Mouse (Mus musculus) limb, embryonic 15.5 days (tissue): ENCODE measurements around the gene Fam210b. TPM values are rescaled to one million over a fixed set of nuclear protein-coding genes. Genes with fewer than 3 reads are reported as not detected.

Source experiments
- ATAC-seq: fragments of 200-750 bp; cut with Nextera tagmentation; 2 replicates; pipeline ENCODE4 v1.8.0; 2017; ENCODE audit warnings: low read depth, moderate TSS enrichment; ENCODE audit not compliant: insufficient number of reproducible peaks, low FRiP score, low TSS enrichment
- H3K27ac ChIP-seq: fragments of 300-500 bp; sonication (generic); 2 replicates; pipeline ENCODE4 v1.5.1; 2015; ENCODE audit warnings: moderate library complexity, mild to moderate bottlenecking, inconsistent platforms
- H3K27me3 ChIP-seq: fragments of 300-500 bp; sonication (generic); 2 replicates; pipeline ENCODE4 v1.6.1; 2015; ENCODE audit warnings: inconsistent platforms
- H3K36me3 ChIP-seq: fragments of 300-500 bp; sonication (generic); 2 replicates; pipeline ENCODE4 v1.6.1; 2015; ENCODE audit warnings: inconsistent platforms
- H3K4me1 ChIP-seq: fragments of 300-500 bp; sonication (generic); 2 replicates; pipeline ENCODE4 v1.6.1; 2015; ENCODE audit warnings: inconsistent platforms
- H3K4me2 ChIP-seq: fragments of 300-500 bp; sonication (generic); 2 replicates; pipeline ENCODE4 v1.6.1; 2015; ENCODE audit warnings: mild to moderate bottlenecking, inconsistent platforms
- H3K4me3 ChIP-seq: fragments of 300-500 bp; sonication (generic); 2 replicates; pipeline ENCODE4 v1.5.1; 2015; ENCODE audit warnings: mild to moderate bottlenecking, inconsistent platforms
- H3K9ac ChIP-seq: fragments of 300-500 bp; sonication (generic); 2 replicates; pipeline ENCODE4 v1.6.1; 2015; ENCODE audit warnings: inconsistent platforms
- H3K9me3 ChIP-seq: fragments of 300-500 bp; sonication (generic); 2 replicates; pipeline ENCODE4 v1.6.1; 2016; ENCODE audit warnings: inconsistent platforms
- WGBS: fragments of 180-500 bp; shearing (Covaris S2); methylation state at CpG from one replicate; pipeline ENCODE4 v1.1.7; 2015; 5-methylcytosine and 5-hydroxymethylcytosine counted together
- polyA plus RNA-seq: library from polyadenylated mRNA; unstranded; fragments of >200 nt; fragmentation: Nextera tagmentation; extraction: Ambion mirVana; gene quantifications from 2 replicates; pipeline ENCODE4 v1.2.1, GENCODE M21; 2015

Fam210b gene
- polyA plus RNA-seq, 1 experiment from 2014 or later, result 16.8 TPM

GRCm38 (mm10) chr2:172354761-172355160 is 9.4 kb downstream of the Fam210b start:
- no peak for ATAC-seq
- Histone ChIP-seq H3K27ac (no peak overlapping the region), H3K4me2 (no peak overlapping the region), H3K4me3 (no peak overlapping the region), H3K36me3 (peaks cover 60% of the 10 kb centered on the region), H3K9ac (no peak overlapping the region), H3K27me3 (no peaks in the 10 kb centered on the region), H3K9me3 (no peaks in the 10 kb centered on the region), H3K4me1 (no peaks in the 10 kb centered on the region)
- WGBS, result 64% methylated on average over 9 of the region's 9 CpGs

- Histone ChIP-seq H3K9me3 (no peaks in the 10 kb centered on the region), H3K9ac (no peak overlapping the region), H3K4me3 (no peak overlapping the region), H3K36me3 (peaks cover 70% of the 10 kb centered on the region), H3K27me3 (no peaks in the 10 kb centered on the region), H3K4me1 (no peaks in the 10 kb centered on the region), H3K4me2 (no peak overlapping the region), H3K27ac (no peak overlapping the region)
- ATAC-seq, result no peak
- WGBS, result 85% methylated on average over 5 of the region's 5 CpGs
These were observed 10.5 kb downstream of the Fam210b start for GRCm38 (mm10) chr2:172355833-172356232.

- H3K27ac ChIP-seq, result no peak overlapping the region
- H3K27me3 ChIP-seq, result no peaks in the 10 kb centered on the region
- H3K4me2 ChIP-seq, result no peak overlapping the region
- H3K9ac ChIP-seq, result no peak overlapping the region
- H3K4me1 ChIP-seq, result no peaks in the 10 kb centered on the region; the same call in 1 of the 2 replicates
- no peak overlapping the region for H3K4me3 ChIP-seq
- no peaks in the 10 kb centered on the region for H3K9me3 ChIP-seq
- WGBS, result 94% methylated on average over 7 of the region's 7 CpGs
- no peak for ATAC-seq
- peaks cover 86% of the 10 kb centered on the region for H3K36me3 ChIP-seq
These were observed 17.8 kb downstream of the Fam210b start for GRCm38 (mm10) chr2:172363176-172363575.

GRCm38 (mm10) chr2:172370411-172371223 is 25.3 kb downstream of the Fam210b start, which contains the start of the genes Aurka and Cstf1:
Gene Aurka (minus strand): TSS chr2:172370535.
Gene Cstf1 (plus strand): TSS chr2:172370681.
- peaks cover 48% of the 10 kb centered on the region for H3K36me3 ChIP-seq
- WGBS, result under 1% methylated on average over 66 of the region's 66 CpGs

GRCm38 (mm10) chr2:172371258-172371657 is 25.9 kb downstream of the Fam210b start:
- peak overlapping the region; percentile 96 for H3K4me3 ChIP-seq
- H3K27ac ChIP-seq, result peak overlapping the region; percentile 85
- peak overlapping the region; percentile 98 for H3K9ac ChIP-seq
- peaks cover 21% of the 10 kb centered on the region for H3K4me1 ChIP-seq
- peaks cover 50% of the 10 kb centered on the region for H3K36me3 ChIP-seq
- H3K4me2 ChIP-seq, result peak overlapping the region; percentile 53
- WGBS, result under 1% methylated on average over 11 of the region's 11 CpGs
- no peaks in the 10 kb centered on the region for H3K27me3 ChIP-seq
- no peak for ATAC-seq
- no peaks in the 10 kb centered on the region for H3K9me3 ChIP-seq

More at GRCm38 (mm10) chr2:172370411-172371223, 25.3 kb downstream of the Fam210b start, which contains the start of the genes Aurka and Cstf1:
- ATAC-seq, result peak; percentile 98
- H3K9ac ChIP-seq, result peak within 1 kb of the TSS; percentile 98
- H3K27me3 ChIP-seq, result no peaks in the 10 kb centered on the region
- H3K4me3 ChIP-seq, result peak within 1 kb of the TSS; percentile 96
- H3K4me2 ChIP-seq, result peak within 1 kb of the TSS; percentile 76
- H3K4me1 ChIP-seq, result peaks cover 21% of the 10 kb centered on the region
- no peaks in the 10 kb centered on the region for H3K9me3 ChIP-seq
- peak within 1 kb of the TSS; percentile 85 for H3K27ac ChIP-seq

GRCm38 (mm10) chr2:172376551-172376950 is 31.2 kb downstream of the Fam210b start:
- H3K27ac ChIP-seq, result no peak overlapping the region
- ATAC-seq, result no peak
- no peaks in the 10 kb centered on the region for H3K27me3 ChIP-seq
- no peaks in the 10 kb centered on the region for H3K9me3 ChIP-seq
- 89% methylated on average over 4 of the region's 4 CpGs for WGBS
- H3K4me3 ChIP-seq, result no peak overlapping the region
- peaks cover 84% of the 10 kb centered on the region for H3K36me3 ChIP-seq
- H3K4me1 ChIP-seq, result peaks cover 6% of the 10 kb centered on the region
- no peak overlapping the region for H3K9ac ChIP-seq
- no peak overlapping the region for H3K4me2 ChIP-seq

GRCm38 (mm10) chr2:172376999-172377515 is 31.7 kb downstream of the Fam210b start:
- Histone ChIP-seq H3K36me3 (peaks cover 89% of the 10 kb centered on the region), H3K4me3 (no peak overlapping the region), H3K4me1 (0 out of 2 replicates have a peak, but pooled peaks cover 1% of the 10 kb centered on the region), H3K27ac (no peak overlapping the region), H3K9ac (no peak overlapping the region), H3K4me2 (no peak overlapping the region), H3K9me3 (no peaks in the 10 kb centered on the region), H3K27me3 (no peaks in the 10 kb centered on the region)
- 63% methylated on average over 5 of the region's 5 CpGs for WGBS
- no peak for ATAC-seq

GRCm38 (mm10) chr2:172378332-172378731 is 33.0 kb downstream of the Fam210b start:
- Histone ChIP-seq H3K36me3 (peaks cover 92% of the 10 kb centered on the region), H3K4me3 (no peak overlapping the region), H3K27ac (no peak overlapping the region), H3K4me2 (no peak overlapping the region), H3K4me1 (no peaks in the 10 kb centered on the region), H3K27me3 (no peaks in the 10 kb centered on the region), H3K9me3 (no peaks in the 10 kb centered on the region), H3K9ac (no peak overlapping the region)
- ATAC-seq, result no peak
- WGBS, result 73% methylated on average over 7 of the region's 7 CpGs

GRCm38 (mm10) chr2:172380513-172380912 is 35.1 kb downstream of the Fam210b start:
- Histone ChIP-seq H3K4me2 (no peak overlapping the region), H3K9ac (no peak overlapping the region), H3K9me3 (no peaks in the 10 kb centered on the region), H3K4me1 (no peaks in the 10 kb centered on the region), H3K27ac (no peak overlapping the region), H3K36me3 (peaks cover 72% of the 10 kb centered on the region), H3K27me3 (no peaks in the 10 kb centered on the region), H3K4me3 (no peak overlapping the region)
- 95% methylated on average over 17 of the region's 17 CpGs for WGBS
- no peak for ATAC-seq

- Histone ChIP-seq H3K9me3 (no peaks in the 10 kb centered on the region), H3K36me3 (peaks cover 64% of the 10 kb centered on the region), H3K27ac (no peak overlapping the region), H3K4me1 (no peaks in the 10 kb centered on the region), H3K27me3 (no peaks in the 10 kb centered on the region), H3K9ac (no peak overlapping the region), H3K4me3 (no peak overlapping the region), H3K4me2 (no peak overlapping the region)
- WGBS, result 90% methylated on average over 11 of the region's 11 CpGs
- ATAC-seq, result no peak
These were observed 36.0 kb downstream of the Fam210b start for GRCm38 (mm10) chr2:172381341-172381740.

- Histone ChIP-seq H3K36me3 (peaks cover 60% of the 10 kb centered on the region), H3K27me3 (no peaks in the 10 kb centered on the region), H3K4me1 (no peaks in the 10 kb centered on the region), H3K9ac (no peak overlapping the region), H3K4me2 (no peak overlapping the region), H3K27ac (no peak overlapping the region), H3K4me3 (no peak overlapping the region), H3K9me3 (no peaks in the 10 kb centered on the region)
- ATAC-seq, result no peak
- 81% methylated on average over 12 of the region's 12 CpGs for WGBS
These were observed 36.5 kb downstream of the Fam210b start for GRCm38 (mm10) chr2:172381898-172382297.

GRCm38 (mm10) chr2:172384715-172385114 is 39.4 kb downstream of the Fam210b start:
- ATAC-seq, result no peak
- H3K4me1 ChIP-seq, result no peaks in the 10 kb centered on the region
- 88% methylated on average over 3 of the region's 3 CpGs for WGBS

More at GRCm38 (mm10) chr2:172384715-172385114, 39.4 kb downstream of the Fam210b start:
- Histone ChIP-seq H3K27ac (no peak overlapping the region), H3K4me2 (no peak overlapping the region), H3K9me3 (no peaks in the 10 kb centered on the region), H3K36me3 (peaks cover 34% of the 10 kb centered on the region), H3K9ac (no peak overlapping the region), H3K4me3 (no peak overlapping the region), H3K27me3 (no peaks in the 10 kb centered on the region)
